Mouse (Mus musculus) thymus, postnatal 4 days (tissue): ENCODE measurements around the gene Pigh.

Experiments
- DNase-seq: peaks from one replicate; pipeline ENCODE4 v3.0.0; 2021

The Pigh gene

GRCm38 (mm10) chr12:79066431-79066830 is 23.0 kb downstream of the Pigh start:
- DNase-seq, result no peak

- DNase-seq, result peak; percentile 58
These were observed 25.0 kb downstream of the Pigh start for GRCm38 (mm10) chr12:79064451-79064850.

GRCm38 (mm10) chr12:79060766-79061652 is 28.4 kb downstream of the Pigh start:
- no peak for DNase-seq

- no peak for DNase-seq
These were observed 29.3 kb downstream of the Pigh start for GRCm38 (mm10) chr12:79060134-79060533.

GRCm38 (mm10) chr12:79059573-79059972 is 29.9 kb downstream of the Pigh start:
- no peak for DNase-seq

DNA sequence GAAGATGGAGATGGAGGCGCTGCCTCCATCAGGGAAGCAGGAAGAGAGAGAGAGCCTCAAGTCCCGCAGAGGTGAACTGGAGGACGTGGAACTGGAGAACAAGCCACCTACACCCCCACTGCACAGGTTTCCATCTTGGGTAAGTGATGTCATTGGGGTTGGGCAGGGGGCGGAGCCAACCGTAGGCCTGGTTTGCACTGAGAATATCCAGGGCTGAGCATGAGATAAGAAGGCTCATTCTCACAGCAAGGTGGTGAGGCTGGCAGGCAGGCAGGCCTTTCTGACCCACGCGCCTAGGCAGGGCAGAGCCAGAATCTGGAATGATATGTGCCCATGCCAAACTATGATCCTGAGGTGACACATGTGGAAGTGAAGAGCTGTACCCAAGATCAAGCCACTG is 34.2 kb downstream of the Pigh start:
- DNase-seq, result peak; percentile 53

- DNase-seq, result no peak
These were observed 37.4 kb downstream of the Pigh start for GRCm38 (mm10) chr12:79052073-79052472.

DNA sequence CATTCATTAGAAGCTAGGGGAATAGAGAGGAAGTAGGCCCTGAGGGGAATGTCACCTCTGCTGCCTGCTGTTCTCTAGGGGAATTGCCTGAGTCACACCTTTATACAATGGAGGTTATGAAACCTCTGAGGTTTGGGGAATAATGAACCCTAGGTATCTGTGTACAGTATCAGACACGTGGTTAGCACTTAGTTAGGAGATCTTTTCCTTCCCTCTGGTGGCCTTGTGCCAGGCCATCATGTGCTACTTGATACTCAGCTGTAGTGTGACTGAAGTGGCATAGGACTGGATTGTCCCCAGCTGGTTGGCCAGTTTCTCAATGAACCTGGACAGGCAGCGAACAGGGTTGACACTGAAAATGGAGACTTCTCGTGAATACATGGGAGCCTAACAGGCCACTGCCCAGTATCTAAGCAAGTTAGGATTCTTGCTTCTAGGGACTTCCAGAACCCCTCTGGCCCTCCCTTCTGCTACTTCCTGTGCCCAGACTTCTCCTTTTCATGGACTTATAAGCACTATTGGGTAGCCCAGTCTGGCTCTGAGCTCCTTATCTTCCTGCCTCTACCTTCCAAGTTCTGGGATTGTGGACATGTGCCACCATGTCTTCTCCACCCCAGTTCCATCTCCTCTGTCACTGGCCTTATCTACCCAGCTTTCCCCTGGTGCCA is 38.8 kb downstream of the Pigh start:
- no peak for DNase-seq

- no peak for DNase-seq
These were observed 39.6 kb downstream of the Pigh start for GRCm38 (mm10) chr12:79049807-79050206.

GRCm38 (mm10) chr12:79048898-79049297 is 40.6 kb downstream of the Pigh start:
- no peak for DNase-seq

- no peak for DNase-seq
These were observed 42.2 kb downstream of the Pigh start for GRCm38 (mm10) chr12:79047203-79047602.

DNA sequence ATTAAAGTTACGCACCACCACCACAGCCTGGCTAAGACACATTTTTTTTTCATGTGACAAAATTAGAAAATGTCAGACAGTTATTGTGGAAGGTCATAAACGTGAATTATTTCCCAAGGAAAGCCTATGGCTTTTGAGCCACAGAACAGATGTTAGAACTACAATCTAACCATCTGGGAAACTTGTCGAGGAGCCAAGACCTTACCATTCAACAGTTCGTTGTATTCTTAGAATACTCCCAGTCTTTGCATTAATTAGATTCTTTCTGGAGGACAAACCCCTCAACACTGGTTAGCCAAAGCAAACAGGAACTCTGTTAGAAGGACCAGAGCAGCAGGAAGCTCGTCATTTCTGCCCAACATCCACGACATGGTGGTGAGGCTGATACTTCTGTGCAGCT is 43.3 kb downstream of the Pigh start:
- no peak for DNase-seq

DNA sequence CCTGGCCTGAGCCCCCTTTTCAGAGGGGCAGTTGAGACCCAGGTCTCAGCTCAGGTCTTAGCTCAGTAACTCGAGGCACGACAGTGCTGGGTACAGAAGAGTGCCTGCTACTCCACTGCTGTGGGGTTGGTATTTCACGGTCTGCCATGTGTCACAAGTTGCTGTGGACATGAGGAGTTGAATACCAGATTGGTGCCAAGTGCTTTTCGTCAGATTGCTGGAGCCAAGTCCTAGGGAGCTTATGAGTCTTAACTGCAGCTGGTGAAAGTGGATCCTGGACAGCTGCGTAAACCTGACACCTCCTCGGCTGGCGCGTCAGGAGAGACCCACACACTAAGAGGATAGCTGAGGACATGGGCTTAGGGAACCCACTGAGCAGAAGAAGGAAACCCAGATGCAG is 44.8 kb downstream of the Pigh start:
- no peak for DNase-seq

GRCm38 (mm10) chr12:79041436-79041835 is 48.0 kb downstream of the Pigh start:
- DNase-seq, result no peak

DNA sequence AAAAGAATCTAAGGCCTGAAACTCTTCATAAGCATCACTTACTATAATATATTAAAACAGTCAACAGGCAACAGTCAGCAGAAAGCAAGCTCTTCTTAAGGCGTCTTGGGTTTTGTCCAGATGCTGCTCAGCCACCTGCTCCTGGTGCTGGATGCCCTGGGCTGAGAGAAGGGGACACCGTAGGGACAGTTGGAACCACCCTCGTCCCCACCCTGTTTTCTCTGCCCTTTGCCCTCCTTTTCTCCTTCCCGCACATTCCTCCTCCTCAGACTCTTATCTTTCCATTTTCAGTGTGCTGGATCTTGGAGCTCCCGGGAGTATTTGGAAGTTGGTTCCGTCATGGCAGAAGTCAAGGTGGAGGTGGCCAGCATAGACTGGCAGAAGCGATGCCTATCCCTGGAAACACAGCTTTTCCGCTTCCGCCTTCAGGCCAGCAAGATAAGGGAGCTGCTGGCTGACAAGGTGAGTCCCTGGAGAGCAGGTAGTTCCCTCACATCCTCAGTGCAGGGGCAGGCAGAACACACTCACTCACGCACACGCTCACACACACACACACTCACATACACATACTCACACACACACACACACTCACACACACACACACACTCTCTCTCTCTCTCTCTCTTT is 49.1 kb downstream of the Pigh start:
- DNase-seq, result no peak

- no peak for DNase-seq
These were observed 49.7 kb downstream of the Pigh start for GRCm38 (mm10) chr12:79039708-79040107.

- DNase-seq, result no peak
These were observed 54.1 kb downstream of the Pigh start for GRCm38 (mm10) chr12:79035349-79035748.

DNA sequence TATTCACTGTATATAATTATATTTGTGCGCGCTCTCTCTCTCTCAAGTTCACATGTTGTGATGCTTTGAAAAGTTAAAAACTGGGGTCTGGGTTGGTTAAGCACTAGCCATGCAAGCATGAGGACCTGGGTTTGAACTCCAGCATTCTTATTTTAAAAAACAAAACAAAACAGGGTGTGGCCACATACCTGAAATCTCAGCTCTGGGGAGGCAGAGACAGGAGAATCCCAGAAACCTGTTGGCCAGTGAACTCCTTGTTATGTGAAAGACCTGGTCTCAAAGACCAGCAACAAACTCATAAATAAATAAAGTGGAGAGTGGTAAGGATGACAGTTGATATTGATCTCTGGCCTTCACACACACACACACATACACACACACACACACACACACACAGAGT is 55.1 kb downstream of the Pigh start:
- no peak for DNase-seq
